Mouse (Mus musculus) retina, embryonic 14.5 days (tissue): ENCODE data around the gene BC003965.

Experiments used
- DNase-seq: peaks from one replicate; pipeline ENCODE4 v3.0.0-alpha.2; 2015; ENCODE audit warnings: low spot score

BC003965 gene

DNA sequence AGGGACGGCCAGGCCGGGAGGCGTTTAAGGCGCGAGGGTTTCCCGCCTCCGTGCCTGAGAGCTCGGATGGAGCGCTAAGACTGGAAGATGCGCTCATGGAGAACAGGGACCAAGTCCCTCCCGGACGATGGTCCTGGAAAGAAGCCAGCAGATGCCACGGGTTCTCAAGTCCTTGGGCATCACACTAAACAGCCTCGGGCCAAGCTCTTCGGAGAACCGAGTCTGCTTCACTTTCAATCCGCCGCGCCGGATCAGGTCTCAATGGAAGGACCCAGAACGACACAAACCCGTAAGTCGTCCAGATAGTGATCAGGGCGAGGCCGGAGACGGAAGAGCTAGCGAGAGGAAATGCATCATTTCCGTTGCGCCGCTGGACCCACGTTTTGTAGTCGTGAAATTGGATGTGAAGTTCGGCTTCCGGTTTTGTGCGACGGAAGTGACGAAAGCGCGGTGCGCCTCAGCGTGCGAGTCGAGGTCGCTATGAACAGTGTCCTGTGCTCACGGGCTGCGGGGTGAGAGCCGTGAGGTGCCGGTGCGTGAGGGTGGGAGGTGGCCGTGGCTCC is at the start of gene BC003965:
Gene BC003965 (plus strand): TSS at position 426 of the 563 bp plus-strand sequence.
- DNase-seq: peak; percentile 99

DNA sequence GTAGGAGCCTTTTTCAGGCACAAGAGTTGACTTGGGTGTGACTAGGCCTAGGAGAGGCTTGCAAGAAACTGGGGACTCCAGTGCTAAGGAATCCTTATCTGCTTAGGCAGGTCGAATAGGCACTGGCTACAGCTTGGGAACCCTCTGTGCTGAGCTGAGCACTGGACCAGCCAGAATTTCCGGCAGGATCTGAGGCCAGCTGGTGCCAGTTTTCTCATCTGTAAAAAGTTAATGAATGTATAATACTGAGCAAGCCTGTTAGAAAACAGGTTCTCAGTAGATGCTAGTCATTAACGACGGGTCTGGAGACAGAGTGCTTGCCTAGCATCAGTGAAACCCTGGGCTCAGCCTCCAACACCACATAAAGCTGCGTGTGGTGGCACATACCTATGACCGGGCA is 48.7 kb upstream of the BC003965 start:
- DNase-seq: no peak

DNA sequence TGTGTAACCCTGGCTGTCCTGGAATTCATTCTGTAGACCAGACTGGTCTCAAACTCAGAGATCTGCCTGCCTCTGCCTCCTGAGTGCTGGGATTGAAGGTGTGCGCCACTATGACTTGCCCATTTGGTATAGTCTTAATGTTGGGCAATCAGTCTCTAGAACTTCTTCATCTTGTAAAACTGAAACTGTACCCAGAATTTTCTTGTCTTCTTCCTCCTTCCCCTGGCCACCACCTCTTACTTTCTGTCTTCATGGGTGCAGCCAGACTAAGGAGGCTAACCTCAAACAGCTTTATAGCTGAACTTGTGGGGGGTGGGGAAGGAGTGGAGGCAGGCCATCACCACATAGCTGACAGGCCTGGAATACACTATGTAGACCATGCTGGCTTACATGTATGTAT is 45.6 kb upstream of the BC003965 start:
- no peak for DNase-seq

DNA sequence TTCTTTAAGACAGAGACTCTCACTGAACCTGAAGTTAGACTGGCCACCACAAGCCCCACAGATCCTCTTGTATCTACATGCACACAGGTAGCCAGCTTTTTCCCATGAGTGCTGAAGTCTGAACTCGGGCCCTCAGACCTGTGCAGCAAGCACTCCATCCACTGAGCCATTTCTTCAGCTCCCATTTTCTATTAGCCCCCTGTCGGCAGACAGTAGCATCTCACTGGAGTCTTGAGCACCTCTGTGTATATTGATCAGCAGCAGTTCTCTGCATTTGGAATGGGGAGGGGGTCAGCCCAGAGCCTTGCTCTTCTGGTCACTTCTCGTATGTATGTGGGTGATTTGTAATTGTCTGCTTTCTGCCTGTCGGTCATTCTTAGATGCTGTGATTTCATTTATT is 44.4 kb upstream of the BC003965 start:
- DNase-seq: peak; percentile 27

DNA sequence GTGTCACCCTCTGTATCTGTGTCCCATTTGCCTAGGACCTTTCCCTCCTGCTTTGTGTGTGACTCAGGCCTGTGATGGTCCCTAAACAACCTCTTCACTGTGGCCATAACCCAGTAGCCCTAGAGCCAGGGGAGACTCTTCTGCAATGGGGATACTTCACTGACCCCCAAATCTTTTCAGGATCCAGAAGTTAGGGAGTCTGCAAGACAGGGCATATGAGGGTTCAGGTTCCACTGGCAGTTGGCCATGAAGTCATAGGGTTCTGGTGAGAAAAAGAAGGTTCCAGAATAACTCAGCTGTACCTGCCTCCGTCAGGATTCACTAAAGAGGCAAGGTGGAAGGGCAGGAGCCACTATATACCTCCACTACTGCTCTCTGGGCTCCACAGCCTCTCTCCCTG is 22.2 kb upstream of the BC003965 start, which contains the start of gene Ccdc154:
Gene Ccdc154 (plus strand): TSS at position 301 of the 400 bp plus-strand sequence.
- no peak for DNase-seq

DNA sequence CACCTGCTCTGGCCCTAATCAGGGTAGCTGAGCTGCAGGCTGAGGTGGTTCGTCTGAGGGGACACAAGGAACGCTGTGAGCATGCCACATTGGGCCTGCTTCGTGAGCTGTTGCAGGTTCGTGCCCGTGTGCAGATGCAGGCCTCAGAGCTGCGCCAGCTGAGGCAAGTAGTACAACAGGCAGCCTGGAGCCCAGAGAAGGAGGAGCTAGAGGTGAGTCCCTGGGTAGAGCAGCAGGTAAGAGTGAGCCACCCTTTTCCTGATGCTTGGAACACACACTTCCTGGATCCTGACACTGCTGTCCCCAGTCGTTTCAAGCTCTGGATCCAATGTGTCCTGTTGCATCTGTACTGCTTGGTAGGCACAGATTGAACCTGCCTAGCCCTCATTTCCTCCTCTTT is 21.0 kb upstream of the BC003965 start:
- no peak for DNase-seq

DNA sequence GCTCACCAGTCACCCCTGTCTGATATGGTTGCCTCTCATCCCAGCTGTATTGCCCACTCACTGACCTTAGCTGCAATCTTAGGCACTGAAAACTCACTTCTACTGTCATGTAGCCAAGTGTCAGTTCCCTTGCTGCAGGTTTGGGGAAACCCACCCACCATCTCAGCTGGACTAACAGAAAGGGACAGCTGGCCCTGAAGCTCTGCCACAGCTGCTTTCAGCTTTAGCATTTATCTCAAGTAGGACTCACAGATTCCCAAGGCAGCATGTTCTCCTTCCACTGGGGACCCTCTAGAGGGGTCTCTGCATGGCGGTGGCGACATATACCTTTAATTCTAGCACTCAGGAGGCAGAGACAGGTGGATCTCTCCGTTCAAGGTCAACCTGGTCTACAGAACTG is 19.6 kb upstream of the BC003965 start:
- DNase-seq: no peak

DNA sequence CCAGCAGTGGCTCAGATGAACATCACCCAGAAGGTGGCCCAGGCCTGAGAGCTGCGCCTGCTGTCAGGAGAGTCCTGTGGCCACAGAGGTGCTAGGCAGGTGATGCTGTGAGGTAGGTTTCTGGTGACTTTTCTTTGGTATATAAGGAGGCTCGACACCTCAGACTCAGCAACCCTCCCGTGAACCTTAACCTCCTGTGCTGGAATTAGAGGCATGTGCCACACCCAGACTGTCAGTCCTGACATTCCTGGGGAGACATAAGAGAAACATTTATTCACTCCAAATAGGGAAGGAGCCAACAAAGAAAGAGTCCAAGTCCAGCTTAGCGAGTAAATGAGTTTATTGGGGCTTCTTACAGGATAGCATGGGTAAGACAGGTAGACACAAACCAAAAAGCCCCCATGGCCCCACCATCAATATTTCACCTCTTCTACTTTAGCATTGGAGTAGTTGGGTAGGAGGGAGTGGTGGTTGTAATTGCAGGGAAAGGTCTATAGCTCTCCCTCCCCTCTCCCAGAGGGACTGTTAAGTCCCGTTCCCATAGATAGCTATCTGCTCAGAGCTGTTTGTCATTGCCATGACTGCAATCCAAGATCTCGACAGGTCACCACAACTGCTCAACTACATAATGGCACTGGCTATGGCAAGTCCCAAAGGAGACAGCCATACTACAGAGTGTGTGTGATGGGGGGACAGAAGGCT is 18.2 kb upstream of the BC003965 start:
- DNase-seq: no peak

DNA sequence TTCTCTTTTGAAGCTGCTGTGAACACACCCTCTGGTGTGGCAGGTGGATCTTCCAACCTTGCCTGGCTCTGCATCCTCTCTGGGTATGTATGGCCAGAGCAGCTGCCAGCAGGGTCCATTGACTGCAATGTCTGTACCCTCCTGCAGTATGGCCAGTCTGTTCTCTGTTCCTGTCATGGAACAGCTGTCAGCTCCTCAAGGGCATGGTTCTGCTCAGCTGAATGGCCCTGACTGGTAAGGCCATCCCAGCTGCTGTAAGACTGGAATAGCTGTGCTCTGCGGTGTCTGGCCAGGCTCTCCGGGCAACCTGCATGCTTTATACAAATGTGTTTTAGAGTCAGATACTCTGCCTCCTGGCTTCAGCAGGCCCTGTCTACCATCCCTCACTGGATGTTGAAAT is 14.6 kb upstream of the BC003965 start:
- no peak for DNase-seq

DNA sequence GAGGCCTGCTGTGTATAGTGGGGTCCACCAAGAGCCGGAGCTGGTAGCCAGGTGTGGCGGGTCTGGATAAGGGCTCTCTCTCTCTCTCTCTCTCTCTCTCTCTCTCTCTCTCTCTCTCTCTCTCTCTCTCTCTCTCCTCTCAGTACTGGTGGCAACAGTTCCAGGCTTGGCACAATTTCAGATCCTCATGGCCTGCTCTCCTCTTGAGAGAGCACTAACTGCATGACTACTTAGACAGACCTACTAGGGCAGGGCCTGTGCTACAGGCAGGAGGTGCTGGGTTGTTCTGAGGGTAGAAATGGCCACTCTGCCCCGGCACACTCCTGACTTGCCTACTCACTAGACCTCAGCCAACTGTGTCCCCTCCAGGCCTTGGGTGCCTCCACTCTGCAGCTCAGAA is 11.8 kb upstream of the BC003965 start:
- no peak for DNase-seq

DNA sequence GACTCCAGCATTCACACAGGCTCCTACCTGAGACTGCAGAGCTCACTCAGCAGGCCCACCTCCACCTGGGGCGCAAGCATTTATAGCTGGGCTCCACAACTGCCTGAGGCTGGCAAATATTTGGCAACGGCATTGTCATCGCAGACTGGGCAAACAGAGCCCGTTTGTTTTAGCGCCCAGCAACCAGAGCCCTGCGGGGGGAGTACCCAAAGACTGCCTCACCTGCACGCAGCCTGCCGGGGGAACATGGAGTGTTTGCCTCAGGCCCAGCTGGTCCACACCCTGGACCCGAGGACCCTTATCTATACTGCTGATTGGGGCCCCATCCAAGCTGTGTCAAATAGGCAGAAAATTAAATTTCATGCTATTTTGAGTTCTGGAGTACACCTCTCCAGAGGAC is 8.9 kb upstream of the BC003965 start, which contains the start of gene Gm38655:
Gene Gm38655 (minus strand): TSS at position 61 of the 400 bp plus-strand sequence.
- no peak for DNase-seq

DNA sequence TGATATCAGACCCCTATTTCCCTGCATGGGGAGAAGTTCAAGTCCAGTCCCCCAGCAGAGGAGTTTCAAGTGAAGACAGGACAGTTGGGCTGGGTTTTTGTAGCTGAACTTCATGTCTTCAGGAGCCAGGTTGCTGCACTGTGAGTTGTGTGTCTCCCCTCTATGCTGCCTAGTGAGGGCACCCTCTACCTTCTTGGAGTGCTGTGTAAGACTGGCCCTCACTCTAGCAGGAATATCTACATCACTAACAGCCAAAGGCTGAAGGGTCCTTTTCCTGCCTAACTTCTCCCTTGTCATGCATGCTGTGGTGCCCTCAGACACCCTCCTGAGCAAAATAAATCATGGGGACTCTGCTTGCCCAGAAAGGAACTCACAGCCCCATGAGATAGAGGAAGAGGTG is 1.1 kb upstream of the BC003965 start:
- DNase-seq: no peak

DNA sequence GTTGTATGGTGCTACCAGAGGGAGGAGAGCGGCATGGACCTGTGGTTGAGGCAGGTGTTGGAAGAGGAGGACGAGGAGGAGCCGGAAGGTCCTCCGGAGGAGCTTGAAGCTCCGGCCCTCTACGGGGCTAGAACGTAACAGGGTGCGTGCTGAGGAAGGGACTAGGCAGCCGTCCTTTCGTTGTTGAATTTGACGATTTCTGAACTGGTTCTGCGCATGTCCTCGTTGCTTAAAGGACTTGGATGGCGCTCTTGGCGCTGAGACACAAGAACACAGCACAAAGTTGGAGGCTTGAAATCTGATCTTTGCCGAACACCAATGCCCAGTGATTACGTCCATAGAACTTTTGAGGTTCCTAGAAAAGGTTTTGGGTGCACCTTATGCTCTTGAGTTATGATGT is 607 bp downstream of the BC003965 start:
- DNase-seq: no peak

DNA sequence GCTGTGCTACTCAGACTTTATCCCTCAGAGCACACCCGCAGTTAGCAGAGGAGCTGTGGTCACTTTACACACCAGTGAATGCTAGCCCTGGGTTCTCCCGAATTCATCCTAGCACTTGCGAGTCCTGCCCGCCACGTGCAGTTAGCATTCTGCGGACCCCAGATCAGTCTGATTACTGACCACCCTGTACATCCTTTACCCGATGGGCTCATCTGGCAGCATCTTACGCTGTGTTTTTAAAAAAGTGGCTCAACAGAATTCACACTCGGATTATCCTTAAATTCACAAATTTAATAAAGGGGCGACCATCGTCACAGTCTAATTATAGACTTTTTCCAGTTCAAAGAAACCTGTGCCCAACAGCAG is 3.4 kb downstream of the BC003965 start:
- no peak for DNase-seq

DNA sequence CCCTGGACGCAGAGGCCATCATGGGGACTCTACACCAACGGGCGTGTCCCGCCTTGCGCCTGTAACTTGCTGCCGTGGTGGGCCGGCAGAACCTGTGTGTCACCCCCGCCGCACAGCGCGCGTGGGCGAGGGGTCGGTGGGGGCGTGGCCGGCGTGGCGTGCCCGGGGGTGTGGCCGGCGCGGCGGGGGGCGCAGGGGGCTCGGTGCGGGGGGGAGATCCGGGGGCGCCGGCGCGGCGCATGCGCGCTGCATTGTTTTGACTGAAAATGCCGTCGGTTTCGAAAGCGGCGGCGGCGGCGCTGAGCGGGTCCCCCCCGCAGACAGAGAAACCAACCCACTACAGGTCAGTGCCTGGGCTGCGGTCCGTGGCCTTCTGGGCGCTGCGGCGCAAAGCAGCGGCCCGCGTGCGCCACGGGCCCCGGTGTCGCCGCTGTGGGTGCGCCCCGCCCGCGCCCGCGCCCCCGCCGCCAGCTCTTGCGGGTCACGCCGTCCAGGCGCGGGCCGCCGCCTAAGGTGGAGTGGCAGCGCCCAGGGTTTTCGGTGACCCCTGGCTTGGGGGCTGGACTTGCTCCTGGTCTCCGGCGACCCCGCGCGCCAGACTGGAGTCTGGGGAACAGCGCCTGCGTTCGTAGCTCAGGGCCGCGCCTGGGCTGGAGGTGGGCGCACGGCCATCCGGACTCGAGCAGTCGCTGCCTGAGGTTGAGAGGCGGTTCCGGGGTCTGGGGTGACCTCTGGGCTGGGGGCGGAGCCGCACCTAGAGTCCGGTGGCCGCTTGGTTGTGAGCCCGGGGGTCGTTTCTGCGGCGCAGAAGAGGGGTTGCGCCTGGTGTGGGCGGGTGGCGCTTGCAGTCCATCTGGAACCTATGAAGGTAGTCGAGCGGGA is 4.0 kb downstream of the BC003965 start, which contains the start of gene Unkl:
Gene Unkl (plus strand): TSS at position 248 of the 882 bp plus-strand sequence.
- peak; percentile 77 for DNase-seq

DNA sequence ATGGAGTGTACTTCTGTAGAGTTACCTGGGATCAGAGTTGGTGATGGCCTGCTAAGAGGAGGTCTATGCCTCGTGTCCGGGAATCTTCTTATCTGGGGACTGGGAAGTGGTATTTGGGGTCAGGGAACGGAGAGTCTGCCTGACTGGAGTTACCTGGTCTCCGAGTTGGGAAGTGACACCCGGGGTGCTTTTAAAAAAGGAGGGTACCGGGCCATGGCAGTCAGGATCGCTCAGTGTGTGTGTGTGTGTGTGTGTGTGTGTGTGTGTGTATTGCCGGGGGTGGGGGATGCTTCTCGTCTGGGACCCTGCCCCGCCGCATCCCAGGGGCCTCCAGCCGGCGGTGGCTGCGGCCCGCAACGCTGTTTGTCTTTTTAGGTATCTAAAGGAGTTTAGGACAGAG is 4.7 kb downstream of the BC003965 start:
- DNase-seq: no peak

DNA sequence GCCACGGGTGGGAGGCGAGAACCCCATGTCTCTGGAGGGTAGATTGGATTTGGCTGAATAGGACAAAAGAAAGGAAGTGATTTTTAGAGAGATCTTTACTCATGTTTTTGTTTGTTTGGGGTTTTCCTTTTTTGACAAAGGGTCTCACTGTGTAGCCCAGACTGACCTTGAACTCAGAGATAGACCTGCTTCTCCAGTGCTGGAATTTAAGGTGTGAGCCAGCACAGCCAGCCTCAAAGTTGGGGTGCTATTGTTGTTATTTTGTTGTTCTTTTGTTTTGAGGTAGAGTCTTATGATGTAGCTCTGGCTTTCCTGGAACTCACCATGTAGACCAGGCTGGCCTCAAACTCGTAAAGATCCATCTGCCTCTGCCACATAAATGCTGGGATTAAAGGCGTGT is 18.0 kb downstream of the BC003965 start:
- no peak for DNase-seq

DNA sequence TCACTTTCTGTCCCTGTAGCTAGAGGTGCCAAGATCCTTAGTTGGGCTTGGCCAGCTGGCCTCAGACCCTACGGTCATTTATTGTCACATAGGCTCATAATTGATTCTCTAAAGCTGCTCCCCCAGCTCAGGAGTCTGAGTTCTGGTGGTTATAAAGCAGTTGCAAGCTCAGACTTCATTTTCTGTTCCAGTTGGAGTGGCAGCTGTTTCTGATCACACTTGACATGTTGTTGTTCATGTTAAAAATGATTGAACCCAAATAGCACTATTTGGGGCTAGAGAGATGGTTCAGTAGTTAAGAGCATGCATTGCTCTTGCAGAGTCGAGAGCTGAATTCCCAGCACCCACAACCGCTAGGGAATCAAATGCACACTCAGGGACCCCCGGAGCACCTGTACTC is 25.7 kb downstream of the BC003965 start:
- DNase-seq: no peak

DNA sequence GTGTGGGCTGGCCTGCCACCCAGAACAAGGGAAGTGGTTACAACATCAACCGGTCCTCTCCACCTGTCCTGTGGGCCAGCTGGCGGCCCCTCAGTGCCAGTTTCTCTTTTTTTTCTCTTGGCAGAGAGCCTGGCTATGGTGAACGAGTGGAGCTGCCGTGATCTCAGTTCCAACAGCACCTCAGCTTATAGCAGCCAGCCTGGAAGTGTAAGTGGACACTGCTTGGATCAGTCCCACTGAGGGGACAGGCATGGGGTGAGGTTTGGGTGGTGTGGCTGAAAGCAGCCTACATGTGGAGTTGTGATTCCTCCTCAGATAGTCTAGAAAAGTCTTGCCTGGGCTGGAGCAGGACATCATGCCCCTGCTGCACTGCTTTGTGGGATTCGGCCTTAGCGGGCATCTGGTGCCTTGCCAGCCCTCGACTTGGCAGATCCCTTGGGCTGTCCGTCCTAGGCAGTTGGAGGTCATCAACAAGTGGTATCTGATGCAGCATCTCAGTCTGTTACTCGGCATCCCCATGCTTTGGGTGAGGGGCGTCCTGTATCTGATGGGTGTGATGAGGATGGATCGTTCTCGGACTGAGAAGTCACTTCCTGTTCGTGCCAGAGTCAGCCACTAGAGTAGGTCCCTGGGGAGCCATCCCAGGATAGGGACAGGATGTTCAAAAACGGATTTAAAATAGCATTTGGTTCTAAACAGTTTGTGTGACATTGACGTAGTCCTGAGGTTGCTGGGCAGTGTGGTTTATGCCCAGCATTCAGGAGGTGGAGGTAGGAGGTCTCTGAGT is 26.5 kb downstream of the BC003965 start:
- no peak for DNase-seq

DNA sequence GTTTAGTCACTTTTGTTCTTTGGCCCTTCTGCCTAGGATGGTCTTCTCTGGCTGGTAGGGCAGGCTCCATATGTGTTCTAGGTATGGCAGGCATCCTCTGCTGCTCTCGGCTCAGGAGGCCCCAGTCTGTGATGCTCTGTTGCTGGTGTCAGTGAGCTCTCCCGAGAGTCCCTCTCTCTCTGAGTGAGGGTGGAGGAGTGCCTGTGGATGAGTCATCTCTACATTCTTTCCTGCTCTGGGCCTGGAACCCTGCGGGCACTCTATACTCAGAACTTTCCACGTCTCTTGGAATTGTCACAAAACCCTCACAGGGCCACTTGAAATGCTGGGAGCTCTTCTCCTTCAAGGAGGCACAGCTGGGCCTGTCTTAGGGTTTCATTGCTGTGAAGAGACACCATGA is 27.4 kb downstream of the BC003965 start:
- DNase-seq: no peak

DNA sequence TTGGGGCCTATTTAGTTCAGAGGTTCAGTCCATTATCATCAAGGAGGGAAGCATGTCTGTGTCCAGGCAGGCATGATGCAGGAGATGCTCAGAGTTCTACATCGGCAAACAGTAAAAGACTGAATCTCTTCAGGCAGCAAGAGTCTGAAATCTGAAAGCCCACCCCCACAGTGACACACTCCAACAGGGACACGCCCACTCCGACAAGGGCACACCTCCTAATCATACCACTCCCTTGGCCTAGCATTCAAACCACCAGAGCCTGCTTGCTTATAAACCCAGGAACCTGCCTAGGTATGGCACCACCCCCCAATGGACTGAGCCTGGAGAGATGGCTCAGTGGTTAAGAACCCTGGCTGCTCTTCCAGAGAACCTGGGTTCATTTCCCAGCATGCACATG is 31.1 kb downstream of the BC003965 start:
- DNase-seq: no peak

DNA sequence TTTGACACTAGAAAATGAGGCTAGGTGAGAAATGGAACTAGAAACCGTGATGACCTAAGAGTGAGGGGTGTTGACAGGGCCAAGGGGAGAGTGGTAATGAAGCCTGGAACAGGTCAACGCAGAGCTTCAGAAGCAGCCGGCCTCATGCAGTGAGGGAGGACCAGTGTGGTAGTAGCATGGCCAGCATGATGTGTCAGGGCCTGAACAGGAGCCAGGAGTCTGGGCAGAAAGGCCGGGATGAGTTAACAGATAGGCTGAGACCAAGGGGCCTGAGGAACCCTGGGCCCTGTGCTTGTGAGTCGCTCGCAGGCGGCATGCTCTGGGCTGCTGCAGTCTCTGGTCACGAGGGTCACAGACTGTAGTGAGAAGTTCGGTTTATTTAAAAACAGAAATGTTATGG is 34.6 kb downstream of the BC003965 start:
- DNase-seq: no peak
